Mouse (Mus musculus) G1E (cell line): ENCODE measurements around the gene Shld2.

Source experiments
- CTCF ChIP-seq: IDR thresholded peaks from 2 replicates; pipeline ENCODE4 v1.5.1; 2012; ENCODE audit warnings: low read depth, low read length, inconsistent platforms, mixed read lengths
- POLR2AphosphoS5 ChIP-seq: IDR thresholded peaks from 2 replicates; pipeline ENCODE4 v1.6.1; 2012; ENCODE audit warnings: low read depth, low read length, inconsistent platforms; ENCODE audit not compliant: insufficient replicate concordance

DNA sequence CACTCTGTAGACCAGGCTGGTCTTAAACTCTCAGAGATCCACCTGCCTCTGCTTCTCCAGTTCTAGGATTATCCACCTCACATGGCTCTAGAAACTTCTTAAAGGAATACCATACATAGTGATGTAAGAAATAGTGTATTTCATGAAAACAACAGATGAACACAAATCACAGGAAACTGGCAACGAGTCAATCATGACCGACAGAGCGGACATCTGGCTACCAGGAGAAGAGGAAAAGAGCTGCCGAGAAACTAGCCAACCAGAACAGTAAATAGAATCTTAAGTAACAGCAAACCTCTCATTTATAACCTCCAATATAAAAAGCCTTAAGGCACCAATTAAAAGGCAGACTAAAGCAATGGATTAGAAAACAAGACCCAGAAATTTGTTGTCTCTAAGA lies 30.6 kb downstream of the Shld2 start:
- no peak for TF ChIP-seq CTCF
- TF ChIP-seq POLR2AphosphoS5, result no peak
